Mouse (Mus musculus) midbrain, embryonic 11.5 days (tissue): ENCODE data around the gene Nabp1. TPM values are rescaled to one million over a fixed set of nuclear protein-coding genes. Genes with fewer than 3 reads are reported as not detected.

Source experiments
- ATAC-seq: fragments of 200-750 bp; cut with Nextera tagmentation; 2 replicates; pipeline ENCODE4 v1.8.0; 2017; ENCODE audit warnings: moderate TSS enrichment, moderate library complexity; ENCODE audit not compliant: low FRiP score
- DNase-seq: peaks from one replicate; pipeline ENCODE4 v3.0.0; 2015; ENCODE audit warnings: low spot score; ENCODE audit errors: missing footprints
- H3K27ac ChIP-seq: fragments of 300-500 bp; sonication (generic); 2 replicates; pipeline ENCODE4 v1.5.1; 2014; ENCODE audit warnings: low read depth, low read length
- H3K27me3 ChIP-seq: fragments of 300-500 bp; sonication (generic); 2 replicates; pipeline ENCODE4 v1.6.1; 2014; ENCODE audit warnings: mild to moderate bottlenecking, low read length, moderate library complexity, mixed read lengths; ENCODE audit not compliant: control insufficient read depth, insufficient read depth
- H3K36me3 ChIP-seq: fragments of 300-500 bp; sonication (generic); 2 replicates; pipeline ENCODE4 v1.6.1; 2014; ENCODE audit warnings: mild to moderate bottlenecking, low read length, moderate library complexity, mixed read lengths; ENCODE audit not compliant: control insufficient read depth, insufficient read depth
- H3K4me1 ChIP-seq: fragments of 300-500 bp; sonication (generic); 2 replicates; pipeline ENCODE4 v1.6.1; 2014; ENCODE audit warnings: low read length; ENCODE audit not compliant: control insufficient read depth, insufficient read depth
- H3K4me2 ChIP-seq: fragments of 300-500 bp; sonication (generic); 2 replicates; pipeline ENCODE4 v1.6.1; 2014; ENCODE audit warnings: mild to moderate bottlenecking, moderate library complexity
- H3K4me3 ChIP-seq: fragments of 300-500 bp; sonication (generic); 2 replicates; pipeline ENCODE4 v1.5.1; 2014; ENCODE audit warnings: low read depth, low read length
- H3K9ac ChIP-seq: fragments of 300-500 bp; sonication (generic); 2 replicates; pipeline ENCODE4 v1.6.1; 2014; ENCODE audit warnings: low read length
- H3K9me3 ChIP-seq: fragments of 300-500 bp; sonication (generic); 2 replicates; pipeline ENCODE4 v1.6.1; 2016; ENCODE audit warnings: low read length; ENCODE audit not compliant: control insufficient read depth
- WGBS: fragments of 180-500 bp; shearing (Covaris S2); extraction: QIAGEN DNeasy Blood & Tissue Kit; methylation state at CpG from one replicate; pipeline ENCODE4 v1.1.7; 2014; 5-methylcytosine and 5-hydroxymethylcytosine counted together
- polyA plus RNA-seq: library from polyadenylated mRNA; unstranded; fragments of >200 nt; fragmentation: Nextera tagmentation; extraction: Ambion mirVana; gene quantifications from 2 replicates; pipeline ENCODE4 v1.2.1, GENCODE M21; 2014

Nabp1 gene
- polyA plus RNA-seq, 1 experiment from 2014 or later = 8.1 TPM

GRCm38 (mm10) chr1:51468077-51468476, 10.1 kb downstream of the Nabp1 start:
- 82% methylated on average over 2 of the region's 2 CpGs for WGBS

DNA sequence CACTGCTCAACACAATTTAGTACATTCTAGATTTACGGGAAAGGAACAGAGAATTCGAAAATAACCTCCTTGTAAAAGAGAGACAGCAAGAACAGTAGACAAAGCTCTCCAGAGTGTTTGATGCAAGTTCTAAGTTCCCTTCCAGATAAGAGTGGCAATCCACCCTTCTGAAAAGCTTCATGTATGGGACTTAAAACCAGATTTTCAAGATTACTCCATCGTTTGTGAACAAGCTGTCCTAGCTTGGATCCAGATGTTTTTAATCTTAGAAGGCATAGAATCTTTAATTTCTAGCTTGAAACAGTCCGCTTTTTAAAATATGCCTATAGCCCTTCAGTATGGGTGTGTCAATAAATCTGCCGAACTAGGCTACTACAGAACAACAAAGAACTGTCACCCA, 11.0 kb downstream of the Nabp1 start:
- H3K27ac ChIP-seq = no peak overlapping the region
- no peaks in the 10 kb centered on the region for H3K4me1 ChIP-seq
- no peaks in the 10 kb centered on the region for H3K9me3 ChIP-seq
- no peak overlapping the region for H3K9ac ChIP-seq
- ATAC-seq = no peak
- no peaks in the 10 kb centered on the region for H3K36me3 ChIP-seq
- no peak overlapping the region for H3K4me2 ChIP-seq
- WGBS = 88% methylated on average over 5 of the region's 5 CpGs
- DNase-seq = peak; percentile 68
- no peak overlapping the region for H3K4me3 ChIP-seq
- no peaks in the 10 kb centered on the region for H3K27me3 ChIP-seq

More at GRCm38 (mm10) chr1:51468077-51468476, 10.1 kb downstream of the Nabp1 start:
- ATAC-seq (no peak), DNase-seq (peak; percentile 19)
- H3K4me1 ChIP-seq = no peaks in the 10 kb centered on the region
- no peak overlapping the region for H3K4me2 ChIP-seq
- H3K9me3 ChIP-seq = no peaks in the 10 kb centered on the region
- H3K4me3 ChIP-seq = no peak overlapping the region
- H3K27ac ChIP-seq = no peak overlapping the region
- no peaks in the 10 kb centered on the region for H3K27me3 ChIP-seq
- H3K9ac ChIP-seq = no peak overlapping the region
- H3K36me3 ChIP-seq = no peaks in the 10 kb centered on the region

GRCm38 (mm10) chr1:51466385-51466784, 11.8 kb downstream of the Nabp1 start:
- no peaks in the 10 kb centered on the region for H3K36me3 ChIP-seq
- WGBS = 48% methylated on average over 1 of the region's 1 CpGs
- H3K9me3 ChIP-seq = no peaks in the 10 kb centered on the region
- H3K27me3 ChIP-seq = no peaks in the 10 kb centered on the region
- no peak overlapping the region for H3K4me2 ChIP-seq
- no peak overlapping the region for H3K9ac ChIP-seq
- ATAC-seq (no peak), DNase-seq (peak; percentile 72)
- no peaks in the 10 kb centered on the region for H3K4me1 ChIP-seq
- H3K27ac ChIP-seq = no peak overlapping the region
- no peak overlapping the region for H3K4me3 ChIP-seq

- Histone ChIP-seq H3K9ac (no peak overlapping the region), H3K4me1 (no peaks in the 10 kb centered on the region), H3K27ac (no peak overlapping the region), H3K4me2 (no peak overlapping the region), H3K27me3 (no peaks in the 10 kb centered on the region), H3K9me3 (no peaks in the 10 kb centered on the region), H3K4me3 (no peak overlapping the region), H3K36me3 (no peaks in the 10 kb centered on the region)
- DNase-seq (peak; percentile 57), ATAC-seq (no peak)
- 40% methylated on average over 2 of the region's 2 CpGs for WGBS
These were observed 12.9 kb downstream of the Nabp1 start for GRCm38 (mm10) chr1:51465285-51465684.

GRCm38 (mm10) chr1:51463038-51463437, 15.2 kb downstream of the Nabp1 start:
- DNase-seq (no peak), ATAC-seq (no peak)
- H3K9ac ChIP-seq = no peak overlapping the region
- no peak overlapping the region for H3K4me2 ChIP-seq
- H3K4me3 ChIP-seq = no peak overlapping the region
- WGBS = 86% methylated on average over 5 of the region's 5 CpGs
- no peaks in the 10 kb centered on the region for H3K36me3 ChIP-seq
- H3K27ac ChIP-seq = no peak overlapping the region
- no peaks in the 10 kb centered on the region for H3K27me3 ChIP-seq
- no peaks in the 10 kb centered on the region for H3K4me1 ChIP-seq
- H3K9me3 ChIP-seq = no peaks in the 10 kb centered on the region

GRCm38 (mm10) chr1:51458731-51459450, 19.3 kb downstream of the Nabp1 start:
- no peak overlapping the region for H3K9ac ChIP-seq
- ATAC-seq = peak; percentile 61; the same call in 1 of the 2 replicates
- 69% methylated on average over 10 of the region's 10 CpGs for WGBS

GRCm38 (mm10) chr1:51458089-51458488, 20.1 kb downstream of the Nabp1 start:
- Histone ChIP-seq H3K4me3 (no peak overlapping the region), H3K27me3 (no peaks in the 10 kb centered on the region), H3K9ac (no peak overlapping the region), H3K27ac (no peak overlapping the region), H3K4me2 (no peak overlapping the region), H3K36me3 (no peaks in the 10 kb centered on the region), H3K9me3 (no peaks in the 10 kb centered on the region), H3K4me1 (no peaks in the 10 kb centered on the region)
- DNase-seq = no peak
- WGBS = 84% methylated on average over 6 of the region's 6 CpGs
- no peak for ATAC-seq

More at GRCm38 (mm10) chr1:51458731-51459450, 19.3 kb downstream of the Nabp1 start:
- Histone ChIP-seq H3K4me2 (no peak overlapping the region), H3K36me3 (no peaks in the 10 kb centered on the region), H3K4me3 (no peak overlapping the region), H3K9me3 (no peaks in the 10 kb centered on the region), H3K27me3 (no peaks in the 10 kb centered on the region), H3K27ac (no peak overlapping the region), H3K4me1 (no peaks in the 10 kb centered on the region)
- DNase-seq = peak; percentile 84

GRCm38 (mm10) chr1:51457249-51457648, 21.0 kb downstream of the Nabp1 start:
- H3K36me3 ChIP-seq = no peaks in the 10 kb centered on the region
- ATAC-seq (no peak), DNase-seq (no peak)
- WGBS = 72% methylated on average over 3 of the region's 3 CpGs
- H3K4me2 ChIP-seq = no peak overlapping the region
- H3K4me1 ChIP-seq = no peaks in the 10 kb centered on the region
- no peaks in the 10 kb centered on the region for H3K9me3 ChIP-seq
- no peaks in the 10 kb centered on the region for H3K27me3 ChIP-seq
- no peak overlapping the region for H3K9ac ChIP-seq
- H3K27ac ChIP-seq = no peak overlapping the region
- no peak overlapping the region for H3K4me3 ChIP-seq

DNA sequence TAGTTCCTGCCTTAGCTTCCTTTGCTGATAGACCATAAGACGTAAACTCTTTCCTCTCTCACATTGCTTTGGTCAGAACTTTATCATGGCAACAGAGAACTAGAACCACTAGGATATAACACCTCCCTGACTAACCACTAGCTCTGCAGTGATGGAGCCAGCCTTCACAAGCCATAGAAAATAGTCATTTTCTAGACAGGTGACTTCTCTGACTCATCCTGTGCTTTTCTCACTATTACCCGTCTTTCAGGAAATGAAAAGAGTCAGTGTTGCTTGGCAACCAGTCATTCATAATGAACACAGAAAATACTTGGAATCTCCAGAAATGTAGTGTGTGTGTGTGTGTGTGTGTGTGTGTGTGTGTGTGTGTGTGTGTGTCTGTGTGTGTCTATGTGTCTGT, 29.4 kb downstream of the Nabp1 start:
- H3K4me2 ChIP-seq = no peak overlapping the region
- H3K4me3 ChIP-seq = no peak overlapping the region
- DNase-seq = no peak
- H3K36me3 ChIP-seq = no peaks in the 10 kb centered on the region
- no peak overlapping the region for H3K9ac ChIP-seq
- no peak overlapping the region for H3K27ac ChIP-seq
- ATAC-seq = no peak
- WGBS = 72% methylated on average over 2 of the region's 2 CpGs
- no peaks in the 10 kb centered on the region for H3K27me3 ChIP-seq
- no peaks in the 10 kb centered on the region for H3K9me3 ChIP-seq
- peaks cover 6% of the 10 kb centered on the region for H3K4me1 ChIP-seq
